Mouse (Mus musculus) stomach, postnatal 0 days (tissue): ENCODE measurements around the gene 4933425L06Rik.

Experiments used
- CTCF ChIP-seq: IDR thresholded peaks from 2 replicates; pipeline ENCODE4 v1.5.1; 2016; ENCODE audit warnings: antibody characterized with exemption, low read depth, mild to moderate bottlenecking, moderate library complexity
- EP300 ChIP-seq: optimal IDR thresholded peaks from 2 replicates; pipeline ENCODE3; 2016; ENCODE audit warnings: antibody characterized with exemption

GRCm38 (mm10) chr13:105104385-105104784, 22.5 kb downstream of the 4933425L06Rik start:
- TF ChIP-seq CTCF: no peak
- TF ChIP-seq EP300: no peak
